In genomic region chr17:31187370-31187769, GRCm38 (mm10) we compare ENCODE assay signal across 9 mouse cellular contexts. TPM values are rescaled to one million over a fixed set of nuclear protein-coding genes. Genes with fewer than 3 reads are reported as not detected.
A peak's percentile ranks its signal among the peaks of the same experiment; 100 is the strongest.
DNase-seq lines count a peak whose midpoint lies in the region; ATAC-seq lines count a peak whose summit lies in the region.
"Had no signal": no experiment of that assay in that cellular context is flagged by ENCODE, and none has a peak within 500 bp of the region (broad histone marks: within the 10 kb centered on the region; RNA-seq: fewer than 3 reads in every experiment).

No protein-coding gene starts in this region.

- no peak overlapping the region for H3K9ac ChIP-seq in intestine, embryonic 14.5 days (ENCODE audit: low read length)
- no peak overlapping the region for H3K9ac ChIP-seq in intestine, embryonic 15.5 days
- H3K9ac ChIP-seq in embryonic facial prominence, embryonic 11.5 days (replicated peaks; ENCODE audit: low read length), result no peak overlapping the region
- H3K9ac ChIP-seq: neural tube, embryonic 12.5 days had no signal

- no peak overlapping the region for H3K4me2 ChIP-seq in intestine, embryonic 14.5 days (ENCODE audit: low read length)
- no peak overlapping the region for H3K4me2 ChIP-seq in intestine, embryonic 15.5 days (replicated peaks)
- no peak overlapping the region for H3K4me2 ChIP-seq in embryonic facial prominence, embryonic 11.5 days (ENCODE audit: low read depth, low read length)
- H3K4me2 ChIP-seq: neural tube, embryonic 12.5 days had no signal

- no peaks in the 10 kb centered on the region for H3K9me3 ChIP-seq in intestine, embryonic 14.5 days (ENCODE audit: control insufficient read depth, low read length)
- H3K9me3 ChIP-seq in intestine, embryonic 15.5 days, result no peaks in the 10 kb centered on the region
- H3K9me3 ChIP-seq in embryonic facial prominence, embryonic 11.5 days (replicated peaks; ENCODE audit: control insufficient read depth, low read length), result no peaks in the 10 kb centered on the region

- no peak overlapping the region for H3K4me3 ChIP-seq in intestine, embryonic 14.5 days (ENCODE audit: low read depth, low read length)
- no peak overlapping the region for H3K4me3 ChIP-seq in intestine, embryonic 15.5 days (replicated peaks)
- no peak overlapping the region for H3K4me3 ChIP-seq in embryonic facial prominence, embryonic 11.5 days (ENCODE audit: low read depth, low read length)
- H3K4me3 ChIP-seq: neural tube, embryonic 12.5 days had no signal

- intact Hi-C loops in left cerebral cortex, postnatal 4 days (cut with DNase I), result loop anchor here (5.0 kb wide), 1 partner anchor 175 kb away; no protein-coding TSS in a partner anchor

- WGBS in intestine, embryonic 14.5 days, result 27% methylated on average over 4 of the region's 4 CpGs
- WGBS in intestine, embryonic 15.5 days, result 26% methylated on average over 4 of the region's 4 CpGs
- WGBS in embryonic facial prominence, embryonic 11.5 days, result 25% methylated on average over 4 of the region's 4 CpGs

- DNase-seq in intestine, embryonic 14.5 days (ENCODE audit: low spot score), result peak; percentile 79
- DNase-seq in adrenal gland, postnatal 4 days (ENCODE audit: low spot score in 2 of 2), result peak; percentile 21 to 46
- DNase-seq in embryonic facial prominence, embryonic 11.5 days (ENCODE audit: low spot score), result peak; percentile 78
- peak; percentile 77 for DNase-seq in left cerebral cortex, postnatal 4 days
- peak; percentile 78 for DNase-seq in testis, postnatal 10 days (ENCODE audit: low spot score)

- no peak for ATAC-seq in intestine, embryonic 14.5 days (replicated peaks; ENCODE audit: low FRiP score, low TSS enrichment, low read depth)
- ATAC-seq in intestine, embryonic 15.5 days, result no peak
- ATAC-seq in embryonic facial prominence, embryonic 11.5 days (replicated peaks; ENCODE audit: insufficient number of reproducible peaks, low FRiP score, low TSS enrichment, low read depth), result no peak
- ATAC-seq in inflammation-experienced regulatory T-cells, adult 6 months, result peak; percentile 52
- ATAC-seq in neutrophil, adult 5-6 weeks (ENCODE audit: extremely low read depth, insufficient number of reproducible peaks, low FRiP score, poor library complexity, severe bottlenecking), result peak; percentile 68

- no peak overlapping the region for H3K27ac ChIP-seq in intestine, embryonic 14.5 days (ENCODE audit: low read depth)
- no peak overlapping the region for H3K27ac ChIP-seq in intestine, embryonic 15.5 days
- no peak overlapping the region for H3K27ac ChIP-seq in embryonic facial prominence, embryonic 11.5 days (replicated peaks; ENCODE audit: low read depth, low read length)
- H3K27ac ChIP-seq: neural tube, embryonic 12.5 days had no signal

- H3K36me3 ChIP-seq in intestine, embryonic 14.5 days (ENCODE audit: control insufficient read depth, insufficient read depth, low read length), result no peaks in the 10 kb centered on the region
- H3K36me3 ChIP-seq in intestine, embryonic 15.5 days, result no peaks in the 10 kb centered on the region
- no peaks in the 10 kb centered on the region for H3K36me3 ChIP-seq in embryonic facial prominence, embryonic 11.5 days (replicated peaks; ENCODE audit: control insufficient read depth, insufficient read depth, low read depth, low read length)
- H3K36me3 ChIP-seq: neural tube, embryonic 12.5 days had no signal

- no peaks in the 10 kb centered on the region for H3K27me3 ChIP-seq in intestine, embryonic 14.5 days (replicated peaks; ENCODE audit: control insufficient read depth, insufficient read depth, low read length)
- H3K27me3 ChIP-seq in intestine, embryonic 15.5 days (replicated peaks), result no peaks in the 10 kb centered on the region
- H3K27me3 ChIP-seq in embryonic facial prominence, embryonic 11.5 days (ENCODE audit: control insufficient read depth, insufficient read depth, low read length), result no peaks in the 10 kb centered on the region
- H3K27me3 ChIP-seq: neural tube, embryonic 12.5 days had no signal

- H3K4me1 ChIP-seq in intestine, embryonic 14.5 days (replicated peaks; ENCODE audit: control insufficient read depth, insufficient read depth, low read length), result no peaks in the 10 kb centered on the region
- H3K4me1 ChIP-seq in intestine, embryonic 15.5 days (replicated peaks), result peaks cover 8% of the 10 kb centered on the region
- no peaks in the 10 kb centered on the region for H3K4me1 ChIP-seq in embryonic facial prominence, embryonic 11.5 days (ENCODE audit: control insufficient read depth, insufficient read depth, low read length)
- H3K4me1 ChIP-seq: neural tube, embryonic 12.5 days had no signal

RNA-seq across cellular contexts. Expression of gene Tmprss3, which starts 11.4 kb away (rescaled TPM):
- 0.12 TPM in 2 replicates for polyA plus RNA-seq in intestine, embryonic 14.5 days (2014; fragmentation: Nextera tagmentation; extraction: Ambion mirVana)
- 0.06 TPM in 1 of 2 replicates, not detected in the other for polyA plus RNA-seq in intestine, embryonic 15.5 days (2015; fragmentation: Nextera tagmentation; extraction: Ambion mirVana)
- under 1 TPM in 1 of 2 experiments, not detected in 1; 0.11 TPM for total RNA-seq in adrenal gland, postnatal 4 days (2021)
- not detected in 2 replicates for polyA plus RNA-seq in embryonic facial prominence, embryonic 11.5 days (2014; fragmentation: Nextera tagmentation; extraction: Ambion mirVana)
- 1 to 10 TPM; 1.3 to 5.3 (median 4.6) TPM for polyA plus RNA-seq in inflammation-experienced regulatory T-cells, adult 6 months (2017; shearing (Covaris generic))
- not detected for total RNA-seq in left cerebral cortex, postnatal 4 days (2021)
- 0.23 and 0.49 TPM in 2 replicates for total RNA-seq in neutrophil, adult 5-6 weeks (2017)
- polyA plus RNA-seq: neural tube, embryonic 12.5 days had no signal

RNA-seq across cellular contexts. Expression of gene Ubash3a, which starts 20.3 kb away (rescaled TPM):
- polyA plus RNA-seq in intestine, embryonic 14.5 days (2014; fragmentation: Nextera tagmentation; extraction: Ambion mirVana), result 0.14 and 0.19 TPM in 2 replicates
- 0.20 and 0.21 TPM in 2 replicates for polyA plus RNA-seq in intestine, embryonic 15.5 days (2015; fragmentation: Nextera tagmentation; extraction: Ambion mirVana)
- under 1 TPM; 0.11 to 0.23 TPM for total RNA-seq in adrenal gland, postnatal 4 days (2021)
- polyA plus RNA-seq in embryonic facial prominence, embryonic 11.5 days (2014; fragmentation: Nextera tagmentation; extraction: Ambion mirVana), result 0.11 and 0.36 TPM in 2 replicates
- polyA plus RNA-seq in inflammation-experienced regulatory T-cells, adult 6 months (2017; shearing (Covaris generic)), result 100 to 1,000 TPM; 224 to 328 (median 255) TPM
- total RNA-seq in left cerebral cortex, postnatal 4 days (2021), result not detected
- total RNA-seq in neutrophil, adult 5-6 weeks (2017), result 4.3 and 4.8 TPM in 2 replicates

RNA-seq across cellular contexts. Expression of gene Tff1, which starts 22.3 kb away (rescaled TPM):
- 12.7 and 17.2 TPM in 2 replicates for polyA plus RNA-seq in intestine, embryonic 14.5 days (2014; fragmentation: Nextera tagmentation; extraction: Ambion mirVana)
- polyA plus RNA-seq in intestine, embryonic 15.5 days (2015; fragmentation: Nextera tagmentation; extraction: Ambion mirVana), result 5.2 and 5.8 TPM in 2 replicates
- total RNA-seq in adrenal gland, postnatal 4 days (2021), result not detected
- not detected in 2 replicates for polyA plus RNA-seq in embryonic facial prominence, embryonic 11.5 days (2014; fragmentation: Nextera tagmentation; extraction: Ambion mirVana)
- polyA plus RNA-seq in inflammation-experienced regulatory T-cells, adult 6 months (2017; shearing (Covaris generic)), result under 1 TPM in 1 of 3 experiments, not detected in 2; 0.70 TPM
- not detected for total RNA-seq in left cerebral cortex, postnatal 4 days (2021)
- total RNA-seq in neutrophil, adult 5-6 weeks (2017), result not detected in 2 replicates
- polyA plus RNA-seq: neural tube, embryonic 12.5 days had no signal

RNA-seq across cellular contexts. Expression of gene Tff2, which starts 43.3 kb away (rescaled TPM):
- 2.0 TPM in 2 replicates for polyA plus RNA-seq in intestine, embryonic 14.5 days (2014; fragmentation: Nextera tagmentation; extraction: Ambion mirVana)
- 2.5 and 7.8 TPM in 2 replicates for polyA plus RNA-seq in intestine, embryonic 15.5 days (2015; fragmentation: Nextera tagmentation; extraction: Ambion mirVana)
- 10 to 100 TPM in 1 of 2 experiments, not detected in 1; 35.5 TPM for total RNA-seq in adrenal gland, postnatal 4 days (2021)
- polyA plus RNA-seq in embryonic facial prominence, embryonic 11.5 days (2014; fragmentation: Nextera tagmentation; extraction: Ambion mirVana), result not detected in 2 replicates
- not detected for polyA plus RNA-seq in inflammation-experienced regulatory T-cells, adult 6 months (2017; shearing (Covaris generic))
- not detected for total RNA-seq in left cerebral cortex, postnatal 4 days (2021)
- not detected in 2 replicates for total RNA-seq in neutrophil, adult 5-6 weeks (2017)
- polyA plus RNA-seq: neural tube, embryonic 12.5 days had no signal

RNA-seq across cellular contexts. Expression of gene Tff3, which starts 57.9 kb away (rescaled TPM):
- polyA plus RNA-seq in intestine, embryonic 14.5 days (2014; fragmentation: Nextera tagmentation; extraction: Ambion mirVana), result 315 and 426 TPM in 2 replicates
- 710 and 905 TPM in 2 replicates for polyA plus RNA-seq in intestine, embryonic 15.5 days (2015; fragmentation: Nextera tagmentation; extraction: Ambion mirVana)
- not detected for total RNA-seq in adrenal gland, postnatal 4 days (2021)
- polyA plus RNA-seq in embryonic facial prominence, embryonic 11.5 days (2014; fragmentation: Nextera tagmentation; extraction: Ambion mirVana), result not detected in 2 replicates
- not detected for polyA plus RNA-seq in inflammation-experienced regulatory T-cells, adult 6 months (2017; shearing (Covaris generic))
- total RNA-seq in left cerebral cortex, postnatal 4 days (2021), result not detected
- total RNA-seq in neutrophil, adult 5-6 weeks (2017), result not detected in 2 replicates

Comparison
In these comparisons a context has a peak if more than half of its experiments do, and no peak if none do; other contexts are left out.
1. ATAC-seq: peak in inflammation-experienced regulatory T-cells, adult 6 months (single experiment) and neutrophil, adult 5-6 weeks (single experiment); none in intestine, embryonic 14.5 days (single experiment), intestine, embryonic 15.5 days (single experiment) and embryonic facial prominence, embryonic 11.5 days (single experiment).
2. RNA of gene Ubash3a, which starts 20.3 kb away (polyA plus RNA-seq): 224 to 328 TPM in inflammation-experienced regulatory T-cells, adult 6 months; 0.20 to 0.21 TPM in intestine, embryonic 15.5 days, 0.14 to 0.19 TPM in intestine, embryonic 14.5 days and 0.11 to 0.36 TPM in embryonic facial prominence, embryonic 11.5 days; every median in the first group is over 100 times any median in the second.
3. Peak in every context shown above with its lines, with median percentiles within 50 percentile points of each other: DNase-seq.